Mouse (Mus musculus) fat pad, adult 2 months (tissue): ENCODE data around the gene Afp.

Experiments
- DNase-seq: peaks from one replicate; pipeline ENCODE4 v3.0.0-alpha.2; 2011; ENCODE audit warnings: low read depth, low spot score; ENCODE audit errors: extremely low read depth

Afp gene

GRCm38 (mm10) chr5:90506507-90506906, 16.0 kb downstream of the Afp start:
- DNase-seq: no peak

- DNase-seq: no peak
Observed at GRCm38 (mm10) chr5:90507411-90507949, 16.9 kb downstream of the Afp start.

- DNase-seq: no peak
Observed at GRCm38 (mm10) chr5:90509828-90510592, 19.5 kb downstream of the Afp start.

- no peak for DNase-seq
Observed at GRCm38 (mm10) chr5:90512288-90512955, 21.9 kb downstream of the Afp start.

GRCm38 (mm10) chr5:90515561-90515960, 25.0 kb downstream of the Afp start:
- no peak for DNase-seq

- DNase-seq: no peak
Observed at GRCm38 (mm10) chr5:90518356-90519100, 28.0 kb downstream of the Afp start, which contains the start of gene Afm. Gene Afm (plus strand): TSS chr5:90518932.

- no peak for DNase-seq
Observed at GRCm38 (mm10) chr5:90551191-90551590, 60.7 kb downstream of the Afp start.

GRCm38 (mm10) chr5:90556052-90556451, 65.5 kb downstream of the Afp start:
- DNase-seq: no peak
